Mouse (Mus musculus) adrenal gland, postnatal 36 days (tissue): Measurements from ENCODE around the gene Lyar. TPM values are rescaled to one million over a fixed set of nuclear protein-coding genes. Genes with fewer than 3 reads are reported as not detected.
A peak's percentile ranks its signal among the peaks of the same experiment; 100 is the strongest.

Experiments
- DNase-seq, 2 experiments: peaks; one replicate each; pipeline ENCODE4 v3.0.0; 2021; ENCODE audit warnings: mixed read lengths in 1 of 2
- total RNA-seq, 2 experiments: library from RNA; stranded (reverse); gene quantifications; 2 replicates each; pipeline ENCODE4 v1.2.3; 2021

The Lyar gene
- total RNA-seq, 2 experiments from 2014 or later: 20.1 to 23.6 TPM

- no peak for DNase-seq
These were observed 35.4 kb downstream of the Lyar start for GRCm38 (mm10) chr5:38255644-38256043.

GRCm38 (mm10) chr5:38256551-38256950 lies 36.3 kb downstream of the Lyar start:
- DNase-seq: no peak

- DNase-seq: no peak
These were observed 37.9 kb downstream of the Lyar start for GRCm38 (mm10) chr5:38258034-38258772.

- DNase-seq: no peak
These were observed 38.5 kb downstream of the Lyar start for GRCm38 (mm10) chr5:38258773-38259146.

GRCm38 (mm10) chr5:38259455-38260106 lies 39.3 kb downstream of the Lyar start:
- DNase-seq: no peak

GRCm38 (mm10) chr5:38260107-38260682 lies 39.9 kb downstream of the Lyar start, which contains the start of gene Tmem128:
Gene Tmem128 (plus strand): TSS chr5:38260185.
- peak; percentile 68 to 77 for DNase-seq

- no peak for DNase-seq
These were observed 50.7 kb downstream of the Lyar start for GRCm38 (mm10) chr5:38270942-38271341.

GRCm38 (mm10) chr5:38273831-38274230 lies 53.6 kb downstream of the Lyar start:
- DNase-seq: no peak

GRCm38 (mm10) chr5:38275771-38276170 lies 55.5 kb downstream of the Lyar start, which contains the start of gene Otop1:
Gene Otop1 (plus strand): TSS chr5:38275972.
- no peak for DNase-seq

- DNase-seq: no peak
These were observed 56.2 kb downstream of the Lyar start for GRCm38 (mm10) chr5:38276451-38276850.

- peak; percentile 14 to 29 for DNase-seq
These were observed 57.0 kb downstream of the Lyar start for GRCm38 (mm10) chr5:38277098-38277866.

- DNase-seq: peak in 1 of 2 experiments; percentile 25
These were observed 57.8 kb downstream of the Lyar start for GRCm38 (mm10) chr5:38277936-38278600.

GRCm38 (mm10) chr5:38280075-38280474 lies 59.8 kb downstream of the Lyar start:
- DNase-seq: no peak

Other genes with a start within 250 kb of the Lyar start
- 10 to 100 TPM; 34.9 to 37.7 TPM for gene Stx18, start 181.7 kb upstream of the Lyar start, total RNA-seq
- gene Nsg1, start 60.6 kb upstream of the Lyar start, total RNA-seq: 10 to 100 TPM; 43.2 to 53.4 TPM
- 10 to 100 TPM in 1 of 2 experiments, 1 to 10 TPM in 1; 9.6 to 11.3 TPM for gene Zbtb49, start within 50 bp of the Lyar start, total RNA-seq
- gene Tmem128, start 39.7 kb downstream of the Lyar start, total RNA-seq: 10 to 100 TPM; 40.8 to 43.0 TPM
- gene Otop1, start 55.5 kb downstream of the Lyar start, total RNA-seq: 10 to 100 TPM; 30.6 to 39.5 TPM
- not detected for gene Drd5, start 98.9 kb downstream of the Lyar start, total RNA-seq